Mouse (Mus musculus): ENCODE results near the gene Fgf11. TPM values are rescaled to one million over a fixed set of nuclear protein-coding genes. Genes with fewer than 3 reads are reported as not detected.

Gene Fgf11
- polyA plus RNA-seq, 1 experiment from 2014 or later, result 1.2 TPM

- Histone ChIP-seq H3K27ac (ENCODE audit: low read depth, low read length) (no peak overlapping the region), H3K9ac (ENCODE audit: low read depth, low read length) (no peak overlapping the region; the same call in 1 of the 2 replicates), H3K4me3 (ENCODE audit: low read depth, low read length) (peak overlapping the region; percentile 87; the same call in 1 of the 2 replicates), H3K9me3 (ENCODE audit: control insufficient read depth, low read length) (no peaks in the 10 kb centered on the region), H3K27me3 (replicated peaks; ENCODE audit: control insufficient read depth, insufficient read depth, low read length) (no peaks in the 10 kb centered on the region), H3K36me3 (ENCODE audit: control insufficient read depth, insufficient read depth, low read length) (no peaks in the 10 kb centered on the region), H3K4me2 (peak overlapping the region; percentile 96), H3K4me1 (replicated peaks; ENCODE audit: control insufficient read depth, insufficient read depth, low read length) (peaks cover 14% of the 10 kb centered on the region)
- WGBS, result 64% methylated on average over 4 of the region's 4 CpGs
- no peak for DNase-seq (ENCODE audit: low spot score)
- ATAC-seq (replicated peaks; ENCODE audit: low FRiP score), result no peak
These were observed 34.1 kb downstream of the Fgf11 start for GRCm38 (mm10) chr11:69767625-69767909.

DNA sequence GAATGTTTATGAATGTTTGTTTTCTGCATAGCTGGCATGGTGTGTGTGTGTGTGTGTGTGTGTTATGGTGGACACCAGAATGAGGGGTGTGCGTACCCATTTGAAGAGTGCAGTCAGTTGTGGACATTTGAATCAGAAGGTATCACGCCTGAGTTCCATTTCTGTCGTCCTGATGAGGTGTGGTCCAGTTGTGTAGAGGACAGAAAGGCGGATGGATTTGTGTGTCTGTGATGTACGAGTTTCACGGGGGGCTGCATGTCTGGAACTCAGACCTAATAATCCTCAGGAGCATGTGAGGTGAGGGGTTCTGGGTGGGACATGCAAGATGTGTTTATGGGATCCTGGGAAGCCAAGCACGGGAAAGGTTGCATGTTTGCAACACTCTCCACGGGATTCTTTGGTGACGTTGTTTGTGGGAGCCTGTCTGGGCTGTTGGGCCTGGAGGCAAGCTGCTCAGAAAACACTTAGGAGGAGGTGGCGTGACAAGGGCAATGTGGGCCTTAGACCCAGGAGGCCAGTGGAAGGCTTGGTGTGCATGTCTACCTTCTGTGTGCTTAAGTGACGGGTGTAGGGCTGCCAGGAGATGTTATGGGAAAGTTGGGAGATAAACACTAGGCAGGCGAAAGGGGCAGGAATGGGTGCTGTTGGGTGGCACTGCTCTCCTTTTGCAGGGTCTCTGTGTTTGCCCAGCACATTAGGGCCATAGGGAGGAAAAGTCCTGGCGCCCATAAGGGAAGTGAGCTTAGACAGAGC is 34.6 kb downstream of the Fgf11 start:
- peak overlapping the region; percentile 87 for H3K4me3 ChIP-seq (ENCODE audit: low read depth, low read length)
- no peak overlapping the region for H3K27ac ChIP-seq (ENCODE audit: low read depth, low read length)
- peak overlapping the region; percentile 7; the same call in 1 of the 2 replicates for H3K9ac ChIP-seq (ENCODE audit: low read depth, low read length)
- DNase-seq (ENCODE audit: low spot score), result no peak
- peaks cover 14% of the 10 kb centered on the region for H3K4me1 ChIP-seq (replicated peaks; ENCODE audit: control insufficient read depth, insufficient read depth, low read length)
- no peaks in the 10 kb centered on the region for H3K36me3 ChIP-seq (ENCODE audit: control insufficient read depth, insufficient read depth, low read length)
- WGBS, result 64% methylated on average over 13 of the region's 13 CpGs
- no peaks in the 10 kb centered on the region for H3K27me3 ChIP-seq (replicated peaks; ENCODE audit: control insufficient read depth, insufficient read depth, low read length)
- H3K9me3 ChIP-seq (ENCODE audit: control insufficient read depth, low read length), result no peaks in the 10 kb centered on the region
- H3K4me2 ChIP-seq, result peak overlapping the region; percentile 96
- no peak for ATAC-seq (replicated peaks; ENCODE audit: low FRiP score)

- Histone ChIP-seq H3K4me1 (replicated peaks; ENCODE audit: control insufficient read depth, insufficient read depth, low read length) (peaks cover 14% of the 10 kb centered on the region), H3K9me3 (ENCODE audit: control insufficient read depth, low read length) (no peaks in the 10 kb centered on the region), H3K9ac (ENCODE audit: low read depth, low read length) (peak overlapping the region; percentile 89), H3K4me2 (peak overlapping the region; percentile 96), H3K36me3 (ENCODE audit: control insufficient read depth, insufficient read depth, low read length) (no peaks in the 10 kb centered on the region), H3K4me3 (ENCODE audit: low read depth, low read length) (peak overlapping the region; percentile 87), H3K27me3 (replicated peaks; ENCODE audit: control insufficient read depth, insufficient read depth, low read length) (no peaks in the 10 kb centered on the region), H3K27ac (ENCODE audit: low read depth, low read length) (peak overlapping the region; percentile 85)
- 1% methylated on average over 29 of the region's 37 CpGs for WGBS
- peak; percentile 78 for ATAC-seq (replicated peaks; ENCODE audit: low FRiP score)
- DNase-seq (ENCODE audit: low spot score), result peak; percentile 74
These were observed 35.5 kb downstream of the Fgf11 start for GRCm38 (mm10) chr11:69766126-69766609.

DNA sequence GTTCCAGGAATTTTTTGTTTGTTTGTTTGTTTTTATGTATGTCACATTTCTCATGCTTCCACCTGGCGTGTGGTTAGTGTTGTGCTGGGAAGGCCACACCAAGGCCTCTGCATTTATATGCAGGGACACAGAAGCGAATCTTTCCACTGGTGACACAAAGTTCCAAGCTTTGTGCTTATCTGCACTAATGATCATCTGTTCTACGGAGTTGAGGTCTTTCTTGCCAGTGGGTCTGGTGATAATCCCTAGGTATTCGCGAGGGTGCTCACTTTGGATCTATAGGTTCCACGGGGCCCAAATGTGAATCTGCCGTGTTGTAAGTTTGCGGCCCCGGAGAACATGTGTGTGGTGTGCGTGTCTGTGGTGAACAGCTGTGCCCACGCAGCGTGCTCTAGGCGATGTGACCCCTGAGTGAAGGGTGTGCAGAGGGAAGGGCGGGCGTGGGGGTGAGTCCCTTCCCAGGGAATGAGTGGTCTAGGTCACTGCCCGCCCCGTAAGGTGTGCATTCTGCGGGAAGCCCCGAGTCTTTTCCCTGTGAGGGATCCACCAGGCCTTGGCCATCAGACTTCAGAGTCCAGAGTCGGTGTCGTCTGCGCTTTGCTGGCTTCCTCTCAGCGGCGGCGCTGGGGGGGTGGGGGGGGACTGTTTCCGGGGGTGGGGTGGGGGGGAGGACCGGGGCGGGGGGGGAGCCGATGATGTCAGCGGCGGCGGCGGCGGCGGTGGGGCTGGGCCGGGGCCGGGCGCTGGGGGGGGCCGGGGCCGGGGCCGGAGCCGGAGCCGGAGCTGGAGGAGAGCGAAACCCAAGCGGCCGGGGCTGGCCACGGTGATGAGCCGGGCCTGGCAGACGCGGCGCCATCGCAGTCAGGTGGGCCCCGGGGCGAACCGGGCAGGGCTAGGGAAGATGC is 36.2 kb downstream of the Fgf11 start, which contains the start of gene Zbtb4:
Gene Zbtb4 (plus strand): TSS at position 692 of the 905 bp plus-strand sequence.
- Histone ChIP-seq H3K36me3 (ENCODE audit: control insufficient read depth, insufficient read depth, low read length) (no peaks in the 10 kb centered on the region), H3K4me3 (ENCODE audit: low read depth, low read length) (peak within 1 kb of the TSS; percentile 87), H3K4me2 (peak within 1 kb of the TSS; percentile 96), H3K4me1 (replicated peaks; ENCODE audit: control insufficient read depth, insufficient read depth, low read length) (peaks cover 17% of the 10 kb centered on the region), H3K9me3 (ENCODE audit: control insufficient read depth, low read length) (no peaks in the 10 kb centered on the region), H3K27me3 (replicated peaks; ENCODE audit: control insufficient read depth, insufficient read depth, low read length) (no peaks in the 10 kb centered on the region), H3K27ac (ENCODE audit: low read depth, low read length) (peak within 1 kb of the TSS; percentile 85), H3K9ac (ENCODE audit: low read depth, low read length) (peak within 1 kb of the TSS; percentile 89)
- WGBS, result 27% methylated on average over 35 of the region's 55 CpGs
- ATAC-seq (replicated peaks; ENCODE audit: low FRiP score) (peak; percentile 60), DNase-seq (ENCODE audit: low spot score) (no peak)

GRCm38 (mm10) chr11:69763551-69763950 is 38.1 kb downstream of the Fgf11 start:
- Histone ChIP-seq H3K36me3 (ENCODE audit: control insufficient read depth, insufficient read depth, low read length) (no peaks in the 10 kb centered on the region), H3K27me3 (replicated peaks; ENCODE audit: control insufficient read depth, insufficient read depth, low read length) (no peaks in the 10 kb centered on the region), H3K4me3 (ENCODE audit: low read depth, low read length) (no peak overlapping the region), H3K4me1 (replicated peaks; ENCODE audit: control insufficient read depth, insufficient read depth, low read length) (peaks cover 26% of the 10 kb centered on the region), H3K9me3 (ENCODE audit: control insufficient read depth, low read length) (no peaks in the 10 kb centered on the region), H3K27ac (ENCODE audit: low read depth, low read length) (no peak overlapping the region), H3K4me2 (no peak overlapping the region), H3K9ac (ENCODE audit: low read depth, low read length) (no peak overlapping the region)
- DNase-seq (ENCODE audit: low spot score) (no peak), ATAC-seq (replicated peaks; ENCODE audit: low FRiP score) (no peak)
- WGBS, result 65% methylated on average over 7 of the region's 7 CpGs

DNA sequence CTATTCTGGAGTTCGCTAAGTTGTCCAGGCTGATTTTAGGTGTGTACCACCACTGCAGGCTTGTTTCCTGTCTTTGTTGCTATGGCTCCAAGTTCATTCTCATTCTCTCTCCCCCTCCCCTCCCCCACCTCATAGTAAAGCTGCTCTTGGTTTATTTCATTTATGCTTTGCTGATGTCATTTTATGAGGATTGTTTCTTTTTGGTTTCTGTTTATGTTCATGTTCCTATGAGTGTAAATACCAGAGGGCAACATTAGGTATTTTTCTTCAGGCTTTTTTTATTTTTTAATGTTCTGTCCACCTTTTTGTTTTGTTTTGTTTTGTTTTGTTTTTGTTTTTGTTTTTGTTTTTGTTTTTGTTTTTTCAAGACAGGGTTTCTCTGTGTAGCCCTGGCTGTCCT is 39.8 kb downstream of the Fgf11 start, which contains the start of gene Slc35g3:
Gene Slc35g3 (minus strand): TSS at position 101 of the 400 bp plus-strand sequence.
- ATAC-seq (replicated peaks; ENCODE audit: low FRiP score), result no peak
- no peaks in the 10 kb centered on the region for H3K9me3 ChIP-seq (ENCODE audit: control insufficient read depth, low read length)
- no peak within 1 kb of the TSS for H3K4me2 ChIP-seq
- peak within 1 kb of the TSS; percentile 27; the same call in 1 of the 2 replicates for H3K9ac ChIP-seq (ENCODE audit: low read depth, low read length)
- H3K27ac ChIP-seq (ENCODE audit: low read depth, low read length), result no peak within 1 kb of the TSS; the same call in 1 of the 2 replicates
- no peaks in the 10 kb centered on the region for H3K27me3 ChIP-seq (replicated peaks; ENCODE audit: control insufficient read depth, insufficient read depth, low read length)
- no peaks in the 10 kb centered on the region for H3K36me3 ChIP-seq (ENCODE audit: control insufficient read depth, insufficient read depth, low read length)
- 63% methylated on average over 1 of the region's 1 CpGs for WGBS
- H3K4me3 ChIP-seq (ENCODE audit: low read depth, low read length), result no peak within 1 kb of the TSS
- DNase-seq (ENCODE audit: low spot score), result no peak
- peaks cover 22% of the 10 kb centered on the region for H3K4me1 ChIP-seq (replicated peaks; ENCODE audit: control insufficient read depth, insufficient read depth, low read length)

DNA sequence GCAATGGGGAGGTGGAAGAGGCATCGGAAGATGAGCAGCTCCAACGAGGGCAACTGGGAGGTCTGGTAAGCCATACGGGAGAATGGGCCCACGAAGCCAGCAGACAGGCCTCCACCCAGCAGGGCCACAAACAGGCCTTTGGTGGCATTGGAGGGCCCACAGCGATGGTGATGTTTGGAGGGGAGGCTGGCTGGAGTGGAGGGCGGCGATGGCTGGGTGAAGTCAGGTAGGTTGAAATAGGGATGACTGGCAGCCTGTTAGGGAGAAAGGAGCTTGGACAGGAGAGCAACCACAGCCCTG is 40.8 kb downstream of the Fgf11 start:
- 86% methylated on average over 7 of the region's 7 CpGs for WGBS
- ATAC-seq (replicated peaks; ENCODE audit: low FRiP score) (no peak), DNase-seq (ENCODE audit: low spot score) (no peak)
- Histone ChIP-seq H3K4me1 (replicated peaks; ENCODE audit: control insufficient read depth, insufficient read depth, low read length) (peaks cover 30% of the 10 kb centered on the region), H3K4me2 (no peak overlapping the region), H3K36me3 (ENCODE audit: control insufficient read depth, insufficient read depth, low read length) (no peaks in the 10 kb centered on the region), H3K27ac (ENCODE audit: low read depth, low read length) (no peak overlapping the region; the same call in 1 of the 2 replicates), H3K9ac (ENCODE audit: low read depth, low read length) (peak overlapping the region; percentile 27; the same call in 1 of the 2 replicates), H3K9me3 (ENCODE audit: control insufficient read depth, low read length) (no peaks in the 10 kb centered on the region), H3K27me3 (replicated peaks; ENCODE audit: control insufficient read depth, insufficient read depth, low read length) (no peaks in the 10 kb centered on the region), H3K4me3 (ENCODE audit: low read depth, low read length) (no peak overlapping the region)

DNA sequence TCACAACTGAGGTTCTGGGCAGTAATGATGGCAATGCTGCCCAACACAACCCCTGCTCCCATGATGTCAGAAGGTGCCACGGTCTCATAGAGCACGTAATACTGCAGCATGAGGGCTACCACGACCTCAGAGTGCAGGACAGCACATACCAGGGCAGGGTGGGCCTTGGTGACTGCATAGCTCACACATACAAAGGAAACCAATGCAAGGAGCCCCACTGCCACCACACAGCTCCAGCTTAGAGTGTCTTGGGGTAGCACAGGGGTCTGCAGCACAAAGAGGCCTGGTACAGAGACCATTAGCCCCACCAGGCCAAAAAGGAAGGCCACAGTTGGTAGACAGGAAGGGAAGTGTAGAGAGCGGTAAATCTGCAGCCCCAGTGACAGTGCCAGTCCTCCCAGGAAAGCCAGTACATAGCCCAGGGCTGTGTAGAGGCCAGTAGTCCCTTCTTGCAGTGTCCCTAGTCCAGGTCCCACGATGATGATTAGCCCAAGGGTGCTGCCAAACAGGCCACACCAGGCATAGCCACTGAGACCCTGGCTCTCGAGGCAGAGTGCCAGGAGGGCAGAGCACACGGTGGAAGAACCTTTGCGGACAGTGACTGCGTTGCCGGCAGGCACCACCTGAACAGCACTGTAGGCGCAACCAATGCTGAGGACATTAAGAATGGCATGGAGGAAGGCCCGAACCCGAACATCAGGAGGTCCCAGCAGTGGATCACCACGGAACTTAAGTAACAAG is 41.3 kb downstream of the Fgf11 start:
- H3K4me3 ChIP-seq (ENCODE audit: low read depth, low read length), result peak overlapping the region; percentile 67; the same call in 1 of the 2 replicates
- WGBS, result 83% methylated on average over 14 of the region's 14 CpGs
- peak overlapping the region; percentile 79 for H3K4me2 ChIP-seq
- DNase-seq (ENCODE audit: low spot score), result no peak
- no peaks in the 10 kb centered on the region for H3K36me3 ChIP-seq (ENCODE audit: control insufficient read depth, insufficient read depth, low read length)
- H3K27ac ChIP-seq (ENCODE audit: low read depth, low read length), result peak overlapping the region; percentile 13; the same call in 1 of the 2 replicates
- no peak for ATAC-seq (replicated peaks; ENCODE audit: low FRiP score)
- H3K9me3 ChIP-seq (ENCODE audit: control insufficient read depth, low read length), result no peaks in the 10 kb centered on the region
- H3K4me1 ChIP-seq (replicated peaks; ENCODE audit: control insufficient read depth, insufficient read depth, low read length), result peaks cover 34% of the 10 kb centered on the region
- no peaks in the 10 kb centered on the region for H3K27me3 ChIP-seq (replicated peaks; ENCODE audit: control insufficient read depth, insufficient read depth, low read length)
- H3K9ac ChIP-seq (ENCODE audit: low read depth, low read length), result peak overlapping the region; percentile 27; the same call in 1 of the 2 replicates

Data from liver, embryonic 11.5 days (tissue).